Mouse (Mus musculus): ENCODE measurements at regions not wholly inside any gene's neighbourhood (a gene's known extent, or its start where the extent isn't known, plus 50 kb on each side); places are given as distances from the start of the nearest gene placed in this dataset.

GRCm38 (mm10) chr3:60698189-60698588 is 225.6 kb downstream of the Mbnl1 start:
- DNase-seq (ENCODE audit: low spot score): no peak

GRCm38 (mm10) chr3:60707139-60707538 is 234.5 kb downstream of the Mbnl1 start:
- DNase-seq (ENCODE audit: low spot score): no peak

- no peak for DNase-seq (ENCODE audit: low spot score)
Measured at GRCm38 (mm10) chr3:60712896-60713295, 240.3 kb downstream of the Mbnl1 start.

GRCm38 (mm10) chr3:60720322-60720721 is 247.7 kb downstream of the Mbnl1 start:
- no peak for DNase-seq (ENCODE audit: low spot score)

- DNase-seq (ENCODE audit: low spot score): no peak
Measured at GRCm38 (mm10) chr3:60731331-60731730, 258.7 kb downstream of the Mbnl1 start.

- peak; percentile 57 for DNase-seq (ENCODE audit: low spot score)
Measured at GRCm38 (mm10) chr3:60740543-60741294, 261.9 kb upstream of the P2ry1 start.

GRCm38 (mm10) chr3:60741379-60741778 is 261.2 kb upstream of the P2ry1 start:
- DNase-seq (ENCODE audit: low spot score): no peak

- DNase-seq (ENCODE audit: low spot score): no peak
Measured at GRCm38 (mm10) chr3:60742232-60742631, 260.4 kb upstream of the P2ry1 start.

GRCm38 (mm10) chr3:60745075-60745474 is 257.5 kb upstream of the P2ry1 start:
- DNase-seq (ENCODE audit: low spot score): no peak

GRCm38 (mm10) chr3:60758568-60758967 is 244.0 kb upstream of the P2ry1 start:
- DNase-seq (ENCODE audit: low spot score): no peak

- no peak for DNase-seq (ENCODE audit: low spot score)
Measured at GRCm38 (mm10) chr3:60759046-60759445, 243.5 kb upstream of the P2ry1 start.

- DNase-seq (ENCODE audit: low spot score): peak; percentile 41
Measured at GRCm38 (mm10) chr3:60762874-60763273, 239.7 kb upstream of the P2ry1 start.

GRCm38 (mm10) chr3:60765079-60765478 is 237.5 kb upstream of the P2ry1 start:
- no peak for DNase-seq (ENCODE audit: low spot score)

GRCm38 (mm10) chr3:60768996-60769395 is 233.6 kb upstream of the P2ry1 start:
- DNase-seq (ENCODE audit: low spot score): no peak

- DNase-seq (ENCODE audit: low spot score): no peak
Measured at GRCm38 (mm10) chr3:60771866-60772265, 230.7 kb upstream of the P2ry1 start.

GRCm38 (mm10) chr3:60773383-60773782 is 229.2 kb upstream of the P2ry1 start:
- DNase-seq (ENCODE audit: low spot score): peak; percentile 51

- peak; percentile 18 for DNase-seq (ENCODE audit: low spot score)
Measured at GRCm38 (mm10) chr3:60785137-60785875, 217.3 kb upstream of the P2ry1 start.

GRCm38 (mm10) chr3:60787989-60788388 is 214.6 kb upstream of the P2ry1 start:
- no peak for DNase-seq (ENCODE audit: low spot score)

- no peak for DNase-seq (ENCODE audit: low spot score)
Measured at GRCm38 (mm10) chr3:60789441-60789840, 213.2 kb upstream of the P2ry1 start.

GRCm38 (mm10) chr3:60792166-60792565 is 210.4 kb upstream of the P2ry1 start:
- DNase-seq (ENCODE audit: low spot score): peak; percentile 50

- no peak for DNase-seq (ENCODE audit: low spot score)
Measured at GRCm38 (mm10) chr3:60796207-60796606, 206.4 kb upstream of the P2ry1 start.

- peak; percentile 44 for DNase-seq (ENCODE audit: low spot score)
Measured at GRCm38 (mm10) chr3:60797808-60798207, 204.8 kb upstream of the P2ry1 start.

GRCm38 (mm10) chr3:60798461-60798860 is 204.1 kb upstream of the P2ry1 start:
- DNase-seq (ENCODE audit: low spot score): no peak

Measured in gastrocnemius, adult 18-20 months (tissue).